Mouse (Mus musculus) embryo, embryonic 10 days (tissue): ENCODE results near the gene Btbd9.
"Not testable (repeated sequence)": the region's sequence is repeated elsewhere in the genome, so short reads cannot be mapped to it uniquely, and the experiment has no call there.

Experiments
- DNase-seq: peaks from one replicate; pipeline ENCODE4 v3.0.0-alpha.2; 2015; ENCODE audit warnings: low spot score

Gene Btbd9

DNA sequence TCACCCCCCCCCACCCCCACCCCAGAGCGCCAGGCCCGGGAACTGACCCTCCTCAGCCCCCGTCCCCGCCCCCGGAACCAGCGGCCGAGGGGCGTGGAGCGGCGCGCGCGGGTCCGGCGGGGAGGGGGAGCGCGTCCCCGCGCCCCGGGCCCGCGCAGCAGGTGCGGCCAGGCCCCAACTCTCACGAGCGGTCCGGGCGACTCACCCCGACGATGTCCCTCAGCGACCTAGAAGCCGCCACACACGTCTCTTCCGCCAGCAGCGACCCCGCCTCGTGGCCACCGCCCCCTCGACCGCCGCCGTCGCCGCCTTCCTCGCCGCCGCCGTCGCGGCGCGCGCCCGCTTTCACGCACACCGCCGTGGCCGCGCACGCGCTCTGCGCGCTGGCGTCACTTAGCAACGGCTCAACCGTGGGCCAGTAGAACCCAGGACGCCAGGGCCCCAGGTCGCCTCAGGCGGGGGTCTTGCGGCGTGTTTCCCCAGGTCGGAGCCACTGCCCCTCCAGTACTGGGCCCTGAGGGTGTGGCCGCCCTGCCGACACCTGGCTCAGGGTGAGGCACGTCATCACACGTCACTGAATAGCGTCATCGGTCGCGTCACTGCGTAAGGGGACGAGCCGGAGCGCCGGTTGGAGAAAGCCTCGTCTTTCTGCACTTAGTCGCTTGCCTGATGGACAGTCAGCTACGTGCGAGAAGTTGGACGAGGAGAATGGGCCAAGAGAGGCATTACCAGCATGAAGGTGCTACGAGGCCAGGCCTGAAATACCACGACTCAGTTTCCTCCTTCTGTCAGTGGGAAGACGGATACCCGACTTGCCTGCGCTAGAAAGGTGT is at the start of gene Btbd9:
TSS of gene Btbd9 (minus strand) at position 548 of the 833 bp plus-strand sequence.
- peak; percentile 95 for DNase-seq

DNA sequence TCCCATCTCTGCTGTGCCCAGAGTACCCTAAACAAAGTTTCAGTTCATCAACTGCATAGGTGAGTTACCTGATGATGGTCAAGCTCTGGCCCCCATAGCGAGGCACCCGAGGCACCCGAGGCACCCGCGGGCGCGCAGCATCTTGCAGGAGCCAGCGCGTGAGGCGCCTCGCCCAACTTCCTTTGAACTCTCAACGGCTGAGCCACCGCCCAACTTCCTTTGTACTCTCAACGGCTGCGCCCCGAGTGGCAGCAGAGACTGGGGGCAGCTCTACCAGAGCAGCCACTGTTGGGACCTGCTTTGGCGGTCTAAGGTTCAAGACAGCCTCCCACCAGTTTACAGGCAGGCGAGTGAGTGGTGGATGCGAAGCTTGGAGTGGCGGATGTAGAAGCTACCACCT is 47.8 kb upstream of the Btbd9 start, which contains the start of gene Dnah8:
TSS of gene Dnah8 (plus strand) at position 223 of the 400 bp plus-strand sequence.
- not testable (repeated sequence) for DNase-seq

DNA sequence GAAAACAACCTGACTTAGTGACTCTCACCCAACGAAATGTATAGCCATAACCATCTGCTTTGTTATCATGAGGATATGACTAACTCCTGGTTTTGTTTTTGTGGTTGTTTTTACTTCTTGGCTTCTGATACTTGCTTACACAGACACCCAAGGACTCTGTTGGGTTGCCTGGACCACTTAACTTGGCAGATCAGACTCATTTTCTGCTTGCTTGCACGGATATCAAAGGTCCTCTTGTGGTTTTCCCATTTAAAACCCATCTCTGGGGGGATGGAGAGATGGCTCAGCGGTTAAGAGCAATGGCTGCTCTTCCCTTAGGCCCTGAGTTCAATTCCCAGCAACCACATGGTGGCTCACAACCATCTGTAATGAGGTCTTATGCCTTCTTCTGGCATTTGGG is 46.9 kb upstream of the Btbd9 start:
- DNase-seq, result no peak

DNA sequence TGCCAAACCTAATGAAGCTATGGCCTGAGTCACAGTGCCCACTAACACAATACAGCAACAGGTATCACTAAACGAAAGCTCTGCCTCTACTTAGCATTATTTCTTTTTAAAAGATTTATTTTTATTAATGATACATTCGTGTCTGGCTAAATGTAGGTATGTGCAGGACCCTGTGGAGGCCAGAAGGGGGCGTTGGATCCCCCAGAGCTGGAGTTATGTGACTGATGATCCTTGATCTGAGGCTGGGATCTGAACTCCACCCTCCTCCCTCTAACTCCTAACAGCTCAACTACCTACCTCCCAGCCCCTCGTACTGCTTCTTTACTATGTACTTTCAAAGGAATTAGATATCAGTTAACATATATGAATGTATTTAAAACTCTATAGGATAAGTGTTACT is 45.2 kb upstream of the Btbd9 start:
- DNase-seq, result no peak

DNA sequence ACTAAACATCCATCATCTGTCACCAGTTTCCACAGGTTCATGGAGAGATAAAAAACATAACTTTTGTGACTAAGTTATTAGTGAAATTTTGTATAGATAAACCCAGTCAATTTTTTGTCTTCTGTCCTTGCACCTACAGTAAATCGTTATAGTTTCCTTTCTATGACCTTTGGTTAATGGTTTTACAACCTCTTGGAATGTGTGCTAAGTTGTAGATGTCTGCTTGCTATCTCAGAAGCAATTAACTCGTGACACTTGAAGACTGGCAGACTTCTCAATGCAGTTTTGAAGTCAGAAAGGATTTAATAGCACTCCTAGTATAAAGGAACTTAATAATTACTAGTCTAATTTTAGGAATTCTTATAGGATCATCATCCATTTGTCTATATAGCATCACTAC is 44.3 kb upstream of the Btbd9 start:
- DNase-seq, result no peak

DNA sequence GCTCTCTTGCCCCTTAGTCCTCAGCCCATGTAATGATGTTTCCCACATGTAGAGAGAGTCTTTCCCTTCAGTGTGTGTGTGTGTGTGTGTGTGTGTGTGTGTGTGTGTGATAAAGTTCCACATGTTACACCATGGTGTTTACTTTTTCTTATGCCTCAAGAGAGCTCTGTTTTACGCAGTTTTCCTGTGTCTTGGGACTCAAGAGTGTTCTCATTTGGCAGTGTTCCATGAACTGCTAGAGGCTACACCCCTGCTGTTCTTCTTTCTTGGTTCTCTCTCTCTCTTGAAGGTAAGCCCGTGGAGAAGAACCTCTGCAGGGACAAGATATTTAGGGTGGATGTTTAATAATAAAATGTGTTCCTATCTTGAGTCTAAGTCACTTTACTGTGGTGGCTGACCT is 42.9 kb upstream of the Btbd9 start:
- no peak for DNase-seq

DNA sequence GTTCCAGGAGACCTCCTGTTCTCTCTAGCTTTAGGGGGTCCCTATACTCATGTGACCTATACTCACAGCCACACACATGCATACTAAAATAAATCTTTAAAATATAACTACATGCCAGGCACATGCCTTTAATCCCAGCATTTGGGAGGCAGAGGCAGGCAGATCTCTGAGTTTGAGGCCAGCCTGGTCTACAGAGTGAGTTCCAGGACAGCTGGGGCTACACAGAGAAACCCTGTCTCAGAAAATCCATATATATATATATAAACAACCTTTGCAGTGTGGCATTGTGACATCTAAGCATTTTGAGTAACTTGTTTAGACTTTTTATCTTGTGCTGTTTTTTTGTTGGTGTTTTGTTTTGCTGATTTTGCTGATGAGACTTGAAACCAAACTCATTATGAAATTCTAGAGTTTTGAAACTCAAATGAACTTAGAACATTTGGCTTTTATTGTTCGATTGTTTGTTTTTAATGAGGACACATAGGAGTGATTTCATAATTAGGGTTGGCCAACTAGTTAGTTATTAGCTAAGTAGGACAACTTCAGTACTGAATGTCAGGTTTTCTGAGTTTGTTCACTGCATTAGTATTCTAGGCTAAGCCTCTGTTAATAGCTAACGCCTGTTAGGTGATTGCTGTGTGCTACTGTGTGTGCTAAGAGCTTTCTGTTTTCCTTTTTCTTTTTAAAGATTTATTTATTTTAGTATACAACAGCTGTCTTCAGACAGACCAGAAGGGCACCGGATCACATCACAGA is 42.0 kb upstream of the Btbd9 start:
- no peak for DNase-seq

DNA sequence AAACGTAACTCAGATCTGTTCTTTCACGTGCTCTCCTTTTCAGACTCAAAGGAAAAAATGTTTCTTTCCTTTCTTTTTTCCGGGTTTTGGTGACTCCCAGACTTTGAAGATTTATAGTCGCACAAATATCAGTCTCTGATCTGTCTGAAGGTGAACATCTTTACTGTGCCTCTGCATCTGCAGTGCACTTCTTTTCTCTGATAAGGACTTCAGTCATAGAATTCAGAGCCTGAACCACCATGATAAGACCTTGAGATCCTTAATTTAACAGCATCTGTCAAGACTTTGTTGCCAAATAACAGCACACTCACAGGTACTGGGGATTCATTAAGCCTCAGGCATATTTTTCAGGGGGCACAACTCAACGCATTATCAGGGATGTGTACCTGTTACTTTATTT is 39.9 kb upstream of the Btbd9 start:
- no peak for DNase-seq

DNA sequence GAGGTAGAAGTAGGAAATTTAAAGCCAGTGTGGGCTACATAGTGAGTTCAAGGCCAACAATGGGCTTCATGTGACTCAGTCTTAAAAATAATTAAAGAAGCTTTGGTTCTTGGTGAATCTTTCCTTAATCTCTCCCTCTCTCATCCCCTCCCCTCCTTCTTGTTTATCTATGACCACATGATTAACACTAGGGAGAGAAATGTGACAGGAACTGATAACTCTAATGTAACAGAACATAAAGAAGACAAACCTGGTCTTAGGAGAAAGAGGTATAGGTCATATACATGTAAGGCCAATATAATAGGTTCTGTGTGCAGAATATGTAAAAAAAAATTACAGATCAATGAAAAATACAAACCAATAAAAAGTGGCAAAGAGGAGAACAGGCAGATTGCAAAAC is 37.1 kb upstream of the Btbd9 start:
- no peak for DNase-seq

DNA sequence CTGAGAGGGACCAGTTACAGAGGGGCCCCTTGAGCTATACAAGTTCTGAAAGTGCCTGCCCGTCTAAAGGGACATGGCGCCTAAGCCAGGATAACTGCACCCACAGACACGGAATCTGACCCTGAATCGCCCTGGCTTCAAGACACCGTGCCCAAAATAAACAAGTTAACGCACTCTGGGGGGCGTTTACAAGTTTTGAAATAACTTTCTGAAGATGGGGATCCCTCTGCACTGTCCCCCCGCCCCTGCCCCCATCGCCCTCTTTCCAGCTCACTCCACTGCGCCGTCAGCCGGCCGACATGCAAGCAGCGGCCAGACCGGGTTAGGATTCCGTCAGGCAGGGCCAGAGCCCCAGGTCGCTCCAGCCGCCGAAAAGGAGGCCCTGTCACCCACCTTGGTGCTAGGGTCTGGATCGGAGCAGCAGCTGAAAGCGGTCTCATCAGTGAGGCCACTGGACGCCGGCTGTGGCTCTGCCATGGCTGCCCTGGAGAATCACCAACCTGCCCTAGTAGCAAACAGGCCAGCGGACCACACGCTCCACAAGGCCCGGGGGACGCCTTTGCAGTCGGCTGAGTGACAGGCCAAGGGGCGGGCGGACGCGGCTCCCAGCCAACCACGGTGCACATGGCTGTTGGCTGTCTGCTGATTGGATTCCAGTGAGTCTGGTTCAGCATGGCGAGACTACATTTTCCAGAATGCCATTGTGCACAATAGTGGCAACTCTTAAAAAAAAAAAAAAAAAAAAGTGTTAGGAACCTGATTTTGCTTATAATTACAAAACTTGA is 36.0 kb upstream of the Btbd9 start:
- peak; percentile 98 for DNase-seq

DNA sequence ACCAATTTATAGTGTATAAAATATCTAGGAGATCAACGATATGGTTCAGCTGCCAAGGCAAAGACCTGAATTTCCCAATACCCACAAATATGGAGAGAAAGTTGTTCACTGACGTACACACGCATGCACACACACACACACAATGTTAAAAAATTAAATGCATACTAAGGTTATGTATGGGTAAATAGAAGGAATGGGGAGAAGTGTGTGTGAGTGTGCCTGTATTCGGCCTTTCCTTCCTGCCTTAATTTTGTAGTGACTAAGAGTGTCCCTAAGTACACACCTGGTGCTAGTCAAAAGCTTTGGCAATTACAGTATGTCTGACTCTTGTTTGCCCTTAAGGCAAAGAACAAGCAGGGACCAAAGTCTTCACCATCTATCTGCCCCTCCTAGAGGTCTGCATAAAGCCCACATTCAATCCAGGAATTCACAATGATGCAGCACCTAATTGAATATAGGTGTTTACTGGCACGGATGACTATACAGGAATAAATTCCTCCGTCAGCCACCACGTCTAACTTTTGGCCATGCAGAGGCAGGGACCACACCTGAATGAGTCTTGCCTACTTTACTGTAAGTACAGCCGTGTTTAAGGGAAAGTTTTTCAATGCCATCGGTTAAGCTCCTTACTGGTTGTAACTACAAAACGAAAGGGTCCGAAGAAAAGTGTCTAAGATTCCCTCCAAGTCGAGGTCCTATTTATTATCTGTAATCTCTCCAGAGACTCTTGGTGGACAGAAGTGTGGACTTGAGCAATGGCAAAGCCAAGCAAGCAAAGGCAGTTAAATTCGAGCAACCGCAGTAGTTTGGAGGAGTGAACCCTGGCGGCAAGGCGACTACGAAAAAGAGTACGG is 35.2 kb upstream of the Btbd9 start:
- no peak for DNase-seq

DNA sequence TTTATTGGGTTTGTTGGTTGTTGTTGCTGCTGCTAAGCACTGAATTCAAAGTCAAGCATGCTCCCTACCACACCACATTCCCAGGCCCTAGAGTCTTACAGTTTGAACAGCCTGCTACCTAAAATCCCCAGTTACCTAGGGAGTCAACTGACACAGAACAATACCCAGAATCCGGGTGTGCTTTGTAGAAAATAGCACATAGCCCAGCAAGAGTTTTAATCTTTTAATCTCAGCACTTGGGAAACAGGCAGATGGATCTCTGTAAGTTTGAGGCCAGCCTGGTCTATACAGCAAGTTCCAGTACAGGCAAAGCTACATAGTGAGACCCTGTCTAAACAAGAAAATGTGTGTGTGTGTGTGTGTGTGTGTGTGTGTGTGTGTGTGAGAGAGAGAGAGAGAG is 34.5 kb upstream of the Btbd9 start:
- no peak for DNase-seq

DNA sequence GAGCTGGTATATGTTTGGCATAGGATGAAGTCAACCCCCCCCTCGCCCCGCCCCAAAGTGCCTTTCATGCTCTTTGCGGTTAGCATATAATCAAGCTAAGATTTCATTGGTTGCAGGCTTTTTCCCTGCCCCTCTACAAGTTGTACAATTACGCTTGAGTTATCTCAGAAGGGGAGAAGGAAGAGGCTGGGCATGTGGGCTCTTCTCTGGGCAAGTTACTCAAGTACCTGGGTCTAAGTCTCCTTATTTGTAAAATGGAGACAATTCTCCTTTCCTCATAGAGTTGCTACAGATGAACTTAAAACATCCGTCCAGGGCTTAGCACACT is 33.7 kb upstream of the Btbd9 start:
- DNase-seq, result no peak

DNA sequence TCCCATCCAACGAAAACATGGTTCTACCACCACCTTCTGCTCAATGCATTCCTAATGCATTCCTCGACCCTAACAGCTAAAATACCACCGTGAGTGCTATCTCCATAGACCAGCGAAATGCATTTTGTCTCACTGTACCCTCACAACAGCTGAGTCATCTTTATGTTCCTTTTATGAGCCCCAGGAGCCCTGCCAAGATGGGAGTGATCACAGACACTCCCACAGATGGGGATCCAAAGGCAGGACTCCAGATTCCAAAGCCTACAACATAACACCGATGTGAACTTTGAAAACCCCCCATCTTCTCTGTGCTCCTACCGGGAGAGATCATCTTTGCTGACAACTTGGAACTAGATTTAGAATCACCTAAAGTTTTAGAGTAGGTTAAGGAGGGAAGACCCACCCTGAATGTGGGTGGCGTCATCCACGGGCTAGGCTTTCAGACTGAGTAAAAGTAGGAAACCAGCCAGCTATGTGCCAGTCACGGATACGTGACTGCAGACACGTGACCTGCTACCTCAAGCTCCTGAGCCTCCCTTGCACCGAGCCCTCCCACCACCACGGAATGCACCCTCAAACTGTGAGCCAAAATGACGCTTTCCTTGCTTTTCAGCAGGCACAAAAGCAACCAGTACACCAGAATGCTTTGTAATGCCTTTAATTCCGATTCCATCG is 33.2 kb upstream of the Btbd9 start:
- no peak for DNase-seq

DNA sequence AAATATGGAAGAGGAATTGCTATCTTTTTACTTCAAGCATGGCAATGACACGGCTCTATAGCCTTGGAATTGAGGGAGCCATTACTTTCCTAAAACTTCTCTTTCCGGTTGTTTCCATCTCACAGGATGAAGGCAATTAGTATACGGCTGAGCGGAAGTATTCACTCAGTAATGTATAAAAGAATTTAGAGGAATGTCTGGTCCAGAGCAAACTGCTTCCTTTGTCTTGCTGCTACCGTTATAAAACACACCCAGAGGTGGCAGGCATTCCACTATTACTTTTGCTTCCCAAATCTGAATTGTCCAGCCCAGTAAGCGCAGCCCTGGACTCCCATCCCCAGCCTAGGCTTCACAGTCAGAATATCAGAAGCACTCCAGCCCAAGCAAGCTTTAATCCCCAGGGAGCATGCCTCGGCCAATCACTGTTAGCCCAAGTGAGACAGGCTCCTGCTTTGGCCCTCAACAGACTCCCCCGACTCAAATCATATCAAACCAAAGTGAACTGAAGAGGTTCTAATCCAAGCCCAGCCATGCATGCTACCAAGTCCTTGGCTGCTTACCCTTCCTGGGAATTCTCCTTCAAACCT is 31.7 kb upstream of the Btbd9 start:
- DNase-seq, result no peak

DNA sequence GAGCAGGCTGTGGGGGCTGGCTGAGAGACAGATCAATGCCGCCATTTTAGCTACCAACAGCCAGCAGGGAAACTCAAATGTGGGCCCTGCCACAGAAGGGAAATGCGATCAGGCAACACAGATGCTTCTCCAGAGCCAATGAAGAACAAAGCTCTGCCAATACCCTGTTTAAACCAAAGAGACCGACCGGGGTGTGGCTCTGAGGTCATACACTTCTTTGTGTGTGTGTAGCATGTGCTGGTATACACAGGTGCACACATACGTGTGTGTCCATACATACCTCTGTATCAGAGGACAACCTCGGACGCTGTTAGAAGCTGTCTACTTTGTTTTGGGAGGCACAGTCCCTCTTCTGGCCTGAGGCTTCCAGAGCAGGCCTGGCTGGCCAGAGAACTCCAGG is 31.0 kb upstream of the Btbd9 start:
- no peak for DNase-seq

DNA sequence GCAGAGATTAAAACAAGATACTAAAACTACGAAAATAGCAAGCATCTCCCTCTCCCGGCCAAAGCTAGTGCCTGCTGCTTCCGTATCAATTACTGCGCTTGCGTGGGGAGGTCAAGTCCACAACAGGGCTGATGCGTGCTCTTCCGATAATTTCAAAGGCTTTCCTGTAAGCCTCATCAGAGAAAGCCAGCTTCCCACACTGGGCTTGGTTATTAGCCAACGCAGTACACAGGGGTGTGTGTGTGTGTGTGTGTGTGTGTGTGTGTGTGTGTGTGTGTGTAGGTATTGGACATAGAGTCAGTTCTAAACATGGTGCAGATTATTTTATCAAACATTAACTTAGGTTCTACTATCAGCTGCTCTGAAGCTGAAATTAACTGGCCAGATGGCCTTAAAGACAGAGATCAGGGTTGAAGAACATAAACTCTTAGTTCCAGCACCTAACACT is 30.4 kb upstream of the Btbd9 start:
- DNase-seq, result no peak

DNA sequence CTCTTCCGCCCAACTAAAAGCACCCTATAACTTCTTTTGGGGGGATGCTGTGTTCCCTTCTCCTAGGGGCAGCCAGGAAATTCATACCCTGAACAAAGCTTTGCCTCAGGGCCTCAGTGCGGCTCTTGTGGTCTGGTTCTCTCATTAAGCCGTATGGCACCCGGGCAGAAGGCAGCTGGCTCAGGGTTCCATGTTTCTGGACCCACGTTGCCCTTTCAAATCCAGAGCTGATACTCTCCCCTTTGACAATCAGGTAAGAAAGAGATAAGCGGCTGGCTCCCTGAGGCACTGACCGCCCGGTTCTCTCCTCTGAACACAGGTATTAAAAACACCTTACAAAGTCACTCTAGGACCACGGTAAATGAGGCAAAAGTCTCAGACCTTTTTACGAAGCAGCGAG is 29.9 kb upstream of the Btbd9 start:
- no peak for DNase-seq

DNA sequence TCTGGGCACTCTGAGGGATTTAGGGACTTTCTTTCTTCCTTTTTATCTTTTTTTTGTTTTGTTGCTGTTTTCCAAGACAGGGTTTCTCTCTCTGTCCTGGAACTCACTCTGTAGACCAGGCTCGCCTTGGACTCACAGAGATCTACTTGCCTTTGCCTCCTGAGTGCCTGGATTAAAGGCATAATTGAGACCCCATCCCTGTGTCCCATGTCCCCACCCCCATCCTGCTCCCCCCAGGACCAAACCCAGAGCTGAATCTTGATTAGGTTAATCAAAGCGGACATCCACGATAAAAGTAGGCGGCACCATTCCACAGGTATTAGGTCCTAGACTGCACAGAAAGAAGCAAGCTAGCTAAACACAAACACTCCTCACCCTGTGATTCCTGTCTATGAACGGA is 28.7 kb upstream of the Btbd9 start:
- no peak for DNase-seq

DNA sequence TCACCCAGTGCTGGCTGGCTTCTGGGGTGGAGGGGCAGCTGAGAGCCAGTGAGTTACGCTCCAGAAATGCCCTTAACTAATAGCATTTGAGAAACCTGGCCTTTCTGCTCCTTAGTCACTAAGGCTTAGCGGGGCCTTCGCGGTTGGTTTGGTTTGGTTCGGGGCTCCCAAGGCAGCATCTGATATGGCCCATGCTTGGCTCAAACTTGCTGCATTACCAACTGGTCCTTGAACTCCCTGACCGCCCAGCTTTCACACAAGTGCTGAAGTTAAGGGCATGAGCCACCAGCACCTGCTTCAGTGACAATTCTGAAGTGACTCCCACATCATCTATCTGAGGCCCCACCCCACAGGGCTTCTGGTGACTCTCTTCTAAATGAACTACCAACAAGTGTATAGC is 28.0 kb upstream of the Btbd9 start:
- no peak for DNase-seq

DNA sequence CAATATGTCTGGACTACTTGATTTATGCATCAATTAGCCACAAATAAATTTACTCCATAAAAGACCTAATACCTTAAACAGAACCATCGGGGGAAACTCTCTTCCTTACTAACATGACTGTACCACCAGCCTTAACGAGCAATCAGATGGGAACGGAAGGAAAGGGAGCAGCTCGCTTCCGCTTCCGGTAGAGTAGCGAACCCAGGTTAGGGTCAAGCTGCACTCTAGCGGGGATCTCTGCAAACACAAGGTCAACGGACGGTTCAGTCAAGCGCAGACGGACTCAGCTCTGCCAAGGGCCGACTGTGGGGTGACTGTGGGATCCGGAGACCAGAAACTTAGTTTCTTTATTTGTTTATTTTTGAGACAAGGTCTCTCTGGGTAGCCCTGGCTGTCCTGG is 25.9 kb upstream of the Btbd9 start:
- no peak for DNase-seq
